Mouse (Mus musculus): ENCODE measurements around the gene Jtb.

GRCm38 (mm10) chr3:90241669-90242358, 10.4 kb downstream of the Jtb start:
- TF ChIP-seq CTCF (IDR thresholded peaks at IDR 0.05; ENCODE audit: low read depth) (no peak), EP300 (IDR thresholded peaks at IDR 0.05; ENCODE audit: low read depth) (no peak)
